Mouse (Mus musculus): Measurements from ENCODE around the gene Zg16. TPM values are rescaled to one million over a fixed set of nuclear protein-coding genes. Genes with fewer than 3 reads are reported as not detected.
A peak's percentile ranks its signal among the peaks of the same experiment; 100 is the strongest.

The Zg16 gene
- polyA plus RNA-seq, 1 experiment from 2014 or later: 34.1 TPM

DNA sequence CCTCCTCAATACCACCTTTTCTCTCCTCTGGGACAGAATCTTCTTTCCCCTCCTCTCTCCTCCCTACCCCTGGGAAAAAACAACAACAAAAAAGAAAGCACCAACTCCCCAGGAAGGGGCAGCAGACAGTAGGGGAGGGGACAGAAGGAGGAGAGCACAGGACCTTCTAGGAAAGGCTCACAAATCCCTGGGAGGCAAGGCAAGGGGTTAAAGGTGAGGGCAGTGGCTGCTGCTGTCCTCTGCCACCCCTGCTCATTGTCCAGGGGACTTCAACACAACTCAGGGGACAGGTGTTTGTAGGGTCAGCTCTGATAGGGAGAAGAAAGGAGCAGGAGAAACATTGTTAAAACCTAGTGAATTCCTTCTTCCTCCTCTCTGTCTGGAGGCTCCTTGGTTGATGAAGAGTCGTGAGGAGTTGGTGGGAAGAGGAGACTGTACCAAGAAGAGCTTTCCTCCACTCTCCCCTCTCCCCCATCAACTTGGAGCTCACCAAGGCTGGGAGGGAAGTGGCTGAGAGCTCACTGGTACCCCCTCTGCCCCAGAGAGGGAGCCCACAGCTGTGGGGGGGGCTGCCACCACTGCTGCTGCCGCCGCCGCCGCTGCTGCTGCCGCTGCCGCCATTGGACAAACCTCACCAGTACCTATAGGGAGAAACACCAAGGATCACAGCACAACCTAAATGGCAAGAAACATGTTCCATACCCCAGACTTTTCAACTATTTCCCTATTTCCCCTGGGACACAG is 64.4 kb downstream of the Zg16 start:
- no peak for ATAC-seq (ENCODE audit: insufficient read depth, low FRiP score, low read depth)
- Histone ChIP-seq H3K27me3 (replicated peaks) (no peaks in the 10 kb centered on the region), H3K9me3 (no peaks in the 10 kb centered on the region), H3K4me1 (peaks cover 68% of the 10 kb centered on the region), H3K4me2 (peak overlapping the region; percentile 87), H3K4me3 (replicated peaks) (no peak overlapping the region), H3K27ac (no peak overlapping the region), H3K36me3 (peaks cover 16% of the 10 kb centered on the region), H3K9ac (no peak overlapping the region)
- WGBS: 74% methylated on average over 7 of the region's 7 CpGs

GRCm38 (mm10) chr7:127021563-127022527 is 65.3 kb downstream of the Zg16 start:
- Histone ChIP-seq H3K36me3 (peaks cover 16% of the 10 kb centered on the region), H3K4me3 (replicated peaks) (peak overlapping the region; percentile 54), H3K4me2 (peak overlapping the region; percentile 85), H3K4me1 (peaks cover 67% of the 10 kb centered on the region), H3K9me3 (no peaks in the 10 kb centered on the region), H3K27me3 (replicated peaks) (no peaks in the 10 kb centered on the region), H3K27ac (peak overlapping the region; percentile 86), H3K9ac (peak overlapping the region; percentile 35; the same call in 1 of the 2 replicates)
- no peak for ATAC-seq (ENCODE audit: insufficient read depth, low FRiP score, low read depth)
- 46% methylated on average over 5 of the region's 5 CpGs for WGBS

GRCm38 (mm10) chr7:127020901-127021562 is 66.1 kb downstream of the Zg16 start, which contains the start of the genes Gm42742 and Prrt2:
Gene Gm42742, minus strand, starts transcription at chr7:127021097.
Gene Prrt2, minus strand, starts transcription at chr7:127021211.
- 0 out of 2 replicates have a peak, but pooled peaks have one; percentile 1 for ATAC-seq (ENCODE audit: insufficient read depth, low FRiP score, low read depth)
- under 1% methylated on average over 37 of the region's 37 CpGs for WGBS

GRCm38 (mm10) chr7:127020491-127020890 is 66.6 kb downstream of the Zg16 start:
- 26% methylated on average over 5 of the region's 5 CpGs for WGBS
- Histone ChIP-seq H3K27me3 (replicated peaks) (no peaks in the 10 kb centered on the region), H3K4me3 (replicated peaks) (peak overlapping the region; percentile 54), H3K4me2 (peak overlapping the region; percentile 85), H3K9me3 (no peaks in the 10 kb centered on the region), H3K36me3 (peaks cover 19% of the 10 kb centered on the region), H3K9ac (peak overlapping the region; percentile 42; the same call in 1 of the 2 replicates), H3K27ac (peak overlapping the region; percentile 86), H3K4me1 (peaks cover 74% of the 10 kb centered on the region)
- ATAC-seq (ENCODE audit: insufficient read depth, low FRiP score, low read depth): no peak

More at GRCm38 (mm10) chr7:127020901-127021562, 66.1 kb downstream of the Zg16 start, which contains the start of the genes Gm42742 and Prrt2:
- Histone ChIP-seq H3K36me3 (peaks cover 16% of the 10 kb centered on the region), H3K9ac (peak within 1 kb of the TSS; percentile 42; the same call in 1 of the 2 replicates), H3K4me3 (replicated peaks) (peak within 1 kb of the TSS; percentile 54), H3K27me3 (replicated peaks) (no peaks in the 10 kb centered on the region), H3K4me2 (peak within 1 kb of the TSS; percentile 85), H3K4me1 (peaks cover 69% of the 10 kb centered on the region), H3K27ac (peak within 1 kb of the TSS; percentile 86), H3K9me3 (no peaks in the 10 kb centered on the region)

DNA sequence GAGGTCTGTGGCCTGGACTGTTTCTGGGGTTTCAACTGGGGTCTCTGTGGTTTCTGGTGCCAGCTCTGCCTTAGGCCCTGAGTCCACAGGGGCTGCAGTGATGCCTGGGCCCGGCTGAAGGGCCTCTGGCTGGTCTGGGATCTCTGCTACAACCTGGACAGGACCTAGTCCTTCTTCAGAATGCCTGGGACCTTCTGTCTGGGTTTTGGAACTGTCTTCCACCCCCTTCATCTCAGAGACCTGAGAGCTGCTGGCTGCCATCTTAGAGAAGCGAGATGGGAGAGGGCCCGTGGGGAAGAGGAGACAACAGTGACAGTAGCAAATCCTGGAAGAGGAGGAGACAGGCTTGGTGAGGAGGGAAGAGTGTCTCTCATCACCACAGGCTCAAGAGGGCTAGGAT is 67.1 kb downstream of the Zg16 start:
- Histone ChIP-seq H3K27ac (peak overlapping the region; percentile 86; the same call in 1 of the 2 replicates), H3K36me3 (peaks cover 21% of the 10 kb centered on the region), H3K4me3 (replicated peaks) (peak overlapping the region; percentile 54), H3K9me3 (no peaks in the 10 kb centered on the region), H3K9ac (no peak overlapping the region; the same call in 1 of the 2 replicates), H3K4me2 (peak overlapping the region; percentile 85), H3K27me3 (replicated peaks) (no peaks in the 10 kb centered on the region), H3K4me1 (peaks cover 76% of the 10 kb centered on the region)
- no peak for ATAC-seq (ENCODE audit: insufficient read depth, low FRiP score, low read depth)
- WGBS: 48% methylated on average over 3 of the region's 3 CpGs

DNA sequence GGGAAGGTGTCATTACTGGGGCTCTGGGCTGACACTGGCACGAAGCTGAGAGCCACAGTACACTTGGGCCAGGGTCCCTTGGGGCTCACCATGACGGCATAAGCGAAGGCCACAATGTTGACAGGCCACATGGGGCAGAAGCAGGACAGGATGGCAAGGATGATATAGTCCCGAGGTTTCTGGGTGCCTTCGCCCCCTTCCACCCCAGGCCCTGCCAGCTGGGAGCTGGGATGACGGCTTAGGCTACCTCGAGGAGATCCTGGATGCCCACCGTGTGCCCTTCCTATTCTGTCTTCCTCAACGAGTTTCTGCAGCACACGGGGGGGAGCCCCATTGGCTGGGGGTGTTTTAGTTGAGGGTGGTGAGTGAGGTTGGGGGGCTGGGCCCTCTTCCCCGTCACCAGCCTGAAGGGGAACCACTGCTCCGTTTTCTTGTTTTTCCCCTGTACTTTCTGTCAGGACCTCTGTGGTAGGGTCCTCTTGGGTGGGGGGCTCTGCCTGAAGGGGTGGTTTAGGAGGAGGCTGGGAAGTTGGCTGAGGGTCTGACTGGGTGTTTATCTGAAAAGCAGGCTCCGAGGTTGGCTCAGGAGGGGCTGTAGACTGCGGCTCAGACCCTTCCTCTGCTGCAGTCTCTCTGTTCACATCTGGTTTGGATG is 67.7 kb downstream of the Zg16 start:
- Histone ChIP-seq H3K4me1 (peaks cover 75% of the 10 kb centered on the region), H3K9ac (no peak overlapping the region; the same call in 1 of the 2 replicates), H3K27ac (peak overlapping the region; percentile 86; the same call in 1 of the 2 replicates), H3K27me3 (replicated peaks) (no peaks in the 10 kb centered on the region), H3K9me3 (no peaks in the 10 kb centered on the region), H3K4me2 (peak overlapping the region; percentile 85), H3K4me3 (replicated peaks) (peak overlapping the region; percentile 54), H3K36me3 (peaks cover 21% of the 10 kb centered on the region)
- no peak for ATAC-seq (ENCODE audit: insufficient read depth, low FRiP score, low read depth)
- 70% methylated on average over 14 of the region's 14 CpGs for WGBS

- no peak for ATAC-seq (ENCODE audit: insufficient read depth, low FRiP score, low read depth)
- Histone ChIP-seq H3K4me2 (peak overlapping the region; percentile 86), H3K27ac (peak overlapping the region; percentile 31), H3K4me1 (peaks cover 73% of the 10 kb centered on the region), H3K9ac (no peak overlapping the region), H3K9me3 (no peaks in the 10 kb centered on the region), H3K4me3 (replicated peaks) (no peak overlapping the region), H3K27me3 (replicated peaks) (no peaks in the 10 kb centered on the region), H3K36me3 (peaks cover 18% of the 10 kb centered on the region)
- 74% methylated on average over 15 of the region's 15 CpGs for WGBS
Measured at GRCm38 (mm10) chr7:127018416-127019305, 68.5 kb downstream of the Zg16 start.

GRCm38 (mm10) chr7:127017950-127018345 is 69.2 kb downstream of the Zg16 start:
- Histone ChIP-seq H3K9ac (no peak overlapping the region), H3K9me3 (no peaks in the 10 kb centered on the region), H3K4me1 (peaks cover 65% of the 10 kb centered on the region), H3K27ac (peak overlapping the region; percentile 98; the same call in 1 of the 2 replicates), H3K36me3 (peaks cover 16% of the 10 kb centered on the region), H3K4me3 (replicated peaks) (no peak overlapping the region), H3K27me3 (replicated peaks) (no peaks in the 10 kb centered on the region), H3K4me2 (peak overlapping the region; percentile 86)
- no peak for ATAC-seq (ENCODE audit: insufficient read depth, low FRiP score, low read depth)
- 30% methylated on average over 6 of the region's 6 CpGs for WGBS

- Histone ChIP-seq H3K27me3 (replicated peaks) (no peaks in the 10 kb centered on the region), H3K4me2 (peak within 1 kb of the TSS; percentile 86), H3K27ac (peak within 1 kb of the TSS; percentile 98), H3K4me1 (peaks cover 59% of the 10 kb centered on the region), H3K4me3 (replicated peaks) (peak within 1 kb of the TSS; percentile 71), H3K9ac (peak within 1 kb of the TSS; percentile 88), H3K36me3 (peaks cover 12% of the 10 kb centered on the region), H3K9me3 (no peaks in the 10 kb centered on the region)
- peak; percentile 84 for ATAC-seq (ENCODE audit: insufficient read depth, low FRiP score, low read depth)
- WGBS: 2% methylated on average over 39 of the region's 39 CpGs
Measured at GRCm38 (mm10) chr7:127016971-127017949, 69.9 kb downstream of the Zg16 start, which contains the start of gene Pagr1a. Gene Pagr1a, minus strand, starts transcription at chr7:127017352.

Data from stomach, embryonic 15.5 days (tissue).